In genomic region chr2:154790656-154791483, GRCm38 (mm10) we compare ENCODE assay signal across 8 mouse cellular contexts. TPM values are rescaled to one million over a fixed set of nuclear protein-coding genes. Genes with fewer than 3 reads are reported as not detected.
DNase-seq lines count a peak whose midpoint lies in the region; ATAC-seq lines count a peak whose summit lies in the region.

Gene Raly, plus strand, starts transcription at chr2:154791096.
Gene a, plus strand, starts transcription at chr2:154791402.

- no peaks in the 10 kb centered on the region for H3K9me3 ChIP-seq in intestine, embryonic 14.5 days (ENCODE audit: control insufficient read depth, low read length)

- under 1% methylated on average over 63 of the region's 89 CpGs for WGBS in intestine, embryonic 14.5 days

- H3K9ac ChIP-seq in intestine, embryonic 14.5 days (ENCODE audit: low read length) = peak within 1 kb of the TSS; percentile 95

- H3K4me1 ChIP-seq in intestine, embryonic 14.5 days (replicated peaks; ENCODE audit: control insufficient read depth, insufficient read depth, low read length) = peaks cover 26% of the 10 kb centered on the region

- H3K27ac ChIP-seq in intestine, embryonic 14.5 days (ENCODE audit: low read depth) = peak within 1 kb of the TSS; percentile 99

- H3K27me3 ChIP-seq in intestine, embryonic 14.5 days (replicated peaks; ENCODE audit: control insufficient read depth, insufficient read depth, low read length) = no peaks in the 10 kb centered on the region

- intact Hi-C loops in left cerebral cortex, postnatal 14 days (cut with DNase I) = no loop called here

- H3K36me3 ChIP-seq in intestine, embryonic 14.5 days (ENCODE audit: control insufficient read depth, insufficient read depth, low read length) = no peaks in the 10 kb centered on the region

- ATAC-seq in intestine, embryonic 14.5 days (replicated peaks; ENCODE audit: low FRiP score, low TSS enrichment, low read depth) = peak; percentile 97

- DNase-seq in adrenal gland, adult 18-20 months (ENCODE audit: low spot score in 2 of 2) = peak; percentile 93
- DNase-seq in embryo, embryonic 11 days = peak; percentile 99
- peak; percentile 99 for DNase-seq in gastrocnemius, postnatal 25 days
- DNase-seq in intestine, embryonic 14.5 days (ENCODE audit: low spot score) = peak; percentile 98
- DNase-seq in left cerebral cortex, postnatal 14 days (ENCODE audit: low spot score in 2 of 2) = peak; percentile 94 to 97
- peak; percentile 99 for DNase-seq in mesoderm, embryonic 11.5 days (ENCODE audit: low read depth, low spot score)
- peak; percentile 93 to 96 for DNase-seq in right cerebral cortex, postnatal 36 days (ENCODE audit: low spot score in 2 of 2)
- peak; percentile 100 for DNase-seq in yolk sac, embryonic 10.5 days (ENCODE audit: low spot score)

- peak within 1 kb of the TSS; percentile 80 for H3K4me2 ChIP-seq in intestine, embryonic 14.5 days (ENCODE audit: low read length)

- peak within 1 kb of the TSS; percentile 98 for H3K4me3 ChIP-seq in intestine, embryonic 14.5 days (ENCODE audit: low read depth, low read length)

RNA-seq across cellular contexts. Expression of gene Raly, which starts in this region (rescaled TPM):
- total RNA-seq in adrenal gland, adult 18-20 months (2021) = 100 to 1,000 TPM; 190 to 194 TPM
- 10 to 100 TPM; 64.6 to 69.4 TPM for total RNA-seq in gastrocnemius, postnatal 25 days (2021)
- polyA plus RNA-seq in intestine, embryonic 14.5 days (2014; fragmentation: Nextera tagmentation; extraction: Ambion mirVana) = 66.4 and 73.2 TPM in 2 replicates
- total RNA-seq in left cerebral cortex, postnatal 14 days (2021) = 100 to 1,000 TPM in 1 of 2 experiments, 10 to 100 TPM in 1; 96.5 to 103 TPM

RNA-seq across cellular contexts. Expression of gene a, which starts in this region (rescaled TPM):
- total RNA-seq in adrenal gland, adult 18-20 months (2021) = not detected
- total RNA-seq in gastrocnemius, postnatal 25 days (2021) = not detected
- polyA plus RNA-seq in intestine, embryonic 14.5 days (2014; fragmentation: Nextera tagmentation; extraction: Ambion mirVana) = 0.93 and 1.5 TPM in 2 replicates
- not detected for total RNA-seq in left cerebral cortex, postnatal 14 days (2021)

Comparison
In these comparisons a context has a peak if more than half of its experiments do, and no peak if none do; other contexts are left out.
1. Peak in every context shown above with its lines: DNase-seq, ATAC-seq, H3K4me3 ChIP-seq and H3K27ac ChIP-seq.